Mouse (Mus musculus) stomach, postnatal 0 days (tissue): ENCODE measurements around the gene Ntrk2. TPM values are rescaled to one million over a fixed set of nuclear protein-coding genes. Genes with fewer than 3 reads are reported as not detected.
A peak's percentile ranks its signal among the peaks of the same experiment; 100 is the strongest.

Experiments
- ATAC-seq: fragments of 200-750 bp; cut with Nextera tagmentation; 2 replicates; pipeline ENCODE4 v1.8.0; 2017; ENCODE audit not compliant: low FRiP score, low TSS enrichment
- DNase-seq: peaks from one replicate; pipeline ENCODE4 v3.0.0-alpha.2; 2016; ENCODE audit warnings: low spot score
- H3K27ac ChIP-seq: fragments of 300-500 bp; sonication (generic); replicated peaks from 2 replicates; pipeline ENCODE4 v1.5.1; 2014; ENCODE audit warnings: mild to moderate bottlenecking, control low read depth
- H3K27me3 ChIP-seq: fragments of 300-500 bp; sonication (generic); 2 replicates; pipeline ENCODE4 v1.6.1; 2014; ENCODE audit warnings: low read length; ENCODE audit not compliant: control insufficient read depth, insufficient read depth
- H3K36me3 ChIP-seq: fragments of 300-500 bp; sonication (generic); 2 replicates; pipeline ENCODE4 v1.6.1; 2014; ENCODE audit warnings: low read length, mixed read lengths; ENCODE audit not compliant: control insufficient read depth, insufficient read depth
- H3K4me1 ChIP-seq: fragments of 300-500 bp; sonication (generic); replicated peaks from 2 replicates; pipeline ENCODE4 v1.6.1; 2014; ENCODE audit warnings: antibody characterized with exemption; ENCODE audit not compliant: control insufficient read depth, insufficient read depth
- H3K4me2 ChIP-seq: fragments of 300-500 bp; sonication (generic); replicated peaks from 2 replicates; pipeline ENCODE4 v1.6.1; 2014; ENCODE audit warnings: low read depth, mild to moderate bottlenecking, control low read depth, moderate library complexity
- H3K4me3 ChIP-seq: fragments of 300-500 bp; sonication (generic); 2 replicates; pipeline ENCODE4 v1.5.1; 2014; ENCODE audit warnings: low read depth, low read length, control low read depth
- H3K9ac ChIP-seq: fragments of 300-500 bp; sonication (generic); 2 replicates; pipeline ENCODE4 v1.6.1; 2014; ENCODE audit warnings: mild to moderate bottlenecking, low read length, control low read depth, mixed read lengths
- H3K9me3 ChIP-seq: fragments of 300-500 bp; sonication (generic); 2 replicates; pipeline ENCODE4 v1.6.1; 2016; ENCODE audit warnings: low read length; ENCODE audit not compliant: control insufficient read depth
- CTCF ChIP-seq: IDR thresholded peaks from 2 replicates; pipeline ENCODE4 v1.5.1; 2016; ENCODE audit warnings: antibody characterized with exemption, low read depth, mild to moderate bottlenecking, moderate library complexity
- EP300 ChIP-seq: optimal IDR thresholded peaks from 2 replicates; pipeline ENCODE3; 2016; ENCODE audit warnings: antibody characterized with exemption
- WGBS: fragments of 180-500 bp; shearing (Covaris S2); extraction: QIAGEN DNeasy Blood & Tissue Kit; methylation state at CpG from one replicate; pipeline ENCODE4 v1.1.7; 2014; 5-methylcytosine and 5-hydroxymethylcytosine counted together
- polyA plus RNA-seq: library from polyadenylated mRNA; unstranded; fragments of >200 nt; fragmentation: Nextera tagmentation; extraction: Ambion mirVana; gene quantifications from 2 replicates; pipeline ENCODE4 v1.2.1, GENCODE M21; 2015

The Ntrk2 gene
- polyA plus RNA-seq, 1 experiment from 2014 or later, result 1.7 TPM

- Histone ChIP-seq H3K9me3 (no peaks in the 10 kb centered on the region), H3K9ac (no peak overlapping the region), H3K27ac (no peak overlapping the region), H3K4me3 (no peak overlapping the region), H3K4me2 (no peak overlapping the region), H3K36me3 (no peaks in the 10 kb centered on the region), H3K27me3 (no peaks in the 10 kb centered on the region), H3K4me1 (no peaks in the 10 kb centered on the region)
- WGBS, result 78% methylated on average over 15 of the region's 15 CpGs
- ATAC-seq (no peak), DNase-seq (no peak)
- no peak for TF ChIP-seq EP300
- TF ChIP-seq CTCF, result no peak
Observed at GRCm38 (mm10) chr13:58922174-58922573, 115.8 kb downstream of the Ntrk2 start.

GRCm38 (mm10) chr13:58923496-58923895, 117.1 kb downstream of the Ntrk2 start:
- no peak overlapping the region for H3K27ac ChIP-seq
- 78% methylated on average over 7 of the region's 7 CpGs for WGBS
- H3K9ac ChIP-seq, result no peak overlapping the region
- TF ChIP-seq CTCF (no peak), EP300 (no peak)
- H3K4me1 ChIP-seq, result no peaks in the 10 kb centered on the region
- no peak for ATAC-seq
- H3K36me3 ChIP-seq, result no peaks in the 10 kb centered on the region
- H3K27me3 ChIP-seq, result no peaks in the 10 kb centered on the region
- no peaks in the 10 kb centered on the region for H3K9me3 ChIP-seq
- no peak overlapping the region for H3K4me3 ChIP-seq
- H3K4me2 ChIP-seq, result no peak overlapping the region
- DNase-seq, result no peak

GRCm38 (mm10) chr13:58924486-58924885, 118.1 kb downstream of the Ntrk2 start:
- Histone ChIP-seq H3K4me3 (no peak overlapping the region), H3K9me3 (no peaks in the 10 kb centered on the region), H3K9ac (no peak overlapping the region), H3K4me2 (no peak overlapping the region), H3K4me1 (no peaks in the 10 kb centered on the region), H3K27me3 (no peaks in the 10 kb centered on the region), H3K27ac (no peak overlapping the region), H3K36me3 (no peaks in the 10 kb centered on the region)
- DNase-seq (no peak), ATAC-seq (peak; percentile 74)
- TF ChIP-seq EP300 (no peak), CTCF (no peak)
- WGBS, result 53% methylated on average over 3 of the region's 3 CpGs

- no peaks in the 10 kb centered on the region for H3K4me1 ChIP-seq
- no peak overlapping the region for H3K9ac ChIP-seq
- H3K4me3 ChIP-seq, result no peak overlapping the region
- H3K4me2 ChIP-seq, result no peak overlapping the region
- WGBS, result 91% methylated on average over 3 of the region's 3 CpGs
- DNase-seq, result no peak
- no peak for ATAC-seq
- no peaks in the 10 kb centered on the region for H3K27me3 ChIP-seq
- no peak for TF ChIP-seq CTCF
- no peak for TF ChIP-seq EP300
- H3K36me3 ChIP-seq, result no peaks in the 10 kb centered on the region
- H3K9me3 ChIP-seq, result no peaks in the 10 kb centered on the region
- no peak overlapping the region for H3K27ac ChIP-seq
Observed at GRCm38 (mm10) chr13:58927186-58927585, 120.8 kb downstream of the Ntrk2 start.

- 62% methylated on average over 16 of the region's 16 CpGs for WGBS
- ATAC-seq (no peak), DNase-seq (no peak)
- no peaks in the 10 kb centered on the region for H3K36me3 ChIP-seq
- no peak overlapping the region for H3K27ac ChIP-seq
- H3K4me1 ChIP-seq, result no peaks in the 10 kb centered on the region
- H3K9ac ChIP-seq, result no peak overlapping the region
- H3K4me3 ChIP-seq, result no peak overlapping the region
- no peak overlapping the region for H3K4me2 ChIP-seq
- no peaks in the 10 kb centered on the region for H3K27me3 ChIP-seq
- H3K9me3 ChIP-seq, result no peaks in the 10 kb centered on the region
- no peak for TF ChIP-seq CTCF
- TF ChIP-seq EP300, result no peak
Observed at GRCm38 (mm10) chr13:58927656-58928226, 121.4 kb downstream of the Ntrk2 start.

- H3K4me2 ChIP-seq, result no peak overlapping the region
- WGBS, result 87% methylated on average over 15 of the region's 15 CpGs
- H3K27ac ChIP-seq, result no peak overlapping the region
- DNase-seq (no peak), ATAC-seq (no peak)
- H3K9me3 ChIP-seq, result no peaks in the 10 kb centered on the region
- no peaks in the 10 kb centered on the region for H3K27me3 ChIP-seq
- no peak overlapping the region for H3K4me3 ChIP-seq
- H3K9ac ChIP-seq, result no peak overlapping the region
- H3K4me1 ChIP-seq, result no peaks in the 10 kb centered on the region
- TF ChIP-seq EP300 (no peak), CTCF (no peak)
- H3K36me3 ChIP-seq, result no peaks in the 10 kb centered on the region
Observed at GRCm38 (mm10) chr13:58928668-58929436, 122.5 kb downstream of the Ntrk2 start.
